Mouse (Mus musculus) macrophage (primary cell): ENCODE measurements around the gene Glra3. TPM values are rescaled to one million over a fixed set of nuclear protein-coding genes. Genes with fewer than 3 reads are reported as not detected.

Experiments used
- polyA plus RNA-seq: library from polyadenylated mRNA; stranded (reverse); fragments of 250-400 nt; gene quantifications from 3 replicates; pipeline ENCODE4 v1.2.4, GENCODE M21; 2018; ENCODE audit warnings: inconsistent platforms

The Glra3 gene
- polyA plus RNA-seq, 1 experiment from 2014 or later, result not detected

Other genes starting within 250 kb of the Glra3 start
- not detected in 3 replicates for gene Adam29, start 33.5 kb upstream of the Glra3 start, polyA plus RNA-seq